Mouse (Mus musculus) testis, postnatal 10 days (tissue): ENCODE data around the gene Igf1.

Experiments
- DNase-seq: peaks from one replicate; pipeline ENCODE4 v3.0.0; 2021; ENCODE audit warnings: low spot score

Gene Igf1

GRCm38 (mm10) chr10:87858013-87858806, at the start of gene Igf1:
Igf1 (plus strand) TSS chr10:87858265.
- no peak for DNase-seq

DNA sequence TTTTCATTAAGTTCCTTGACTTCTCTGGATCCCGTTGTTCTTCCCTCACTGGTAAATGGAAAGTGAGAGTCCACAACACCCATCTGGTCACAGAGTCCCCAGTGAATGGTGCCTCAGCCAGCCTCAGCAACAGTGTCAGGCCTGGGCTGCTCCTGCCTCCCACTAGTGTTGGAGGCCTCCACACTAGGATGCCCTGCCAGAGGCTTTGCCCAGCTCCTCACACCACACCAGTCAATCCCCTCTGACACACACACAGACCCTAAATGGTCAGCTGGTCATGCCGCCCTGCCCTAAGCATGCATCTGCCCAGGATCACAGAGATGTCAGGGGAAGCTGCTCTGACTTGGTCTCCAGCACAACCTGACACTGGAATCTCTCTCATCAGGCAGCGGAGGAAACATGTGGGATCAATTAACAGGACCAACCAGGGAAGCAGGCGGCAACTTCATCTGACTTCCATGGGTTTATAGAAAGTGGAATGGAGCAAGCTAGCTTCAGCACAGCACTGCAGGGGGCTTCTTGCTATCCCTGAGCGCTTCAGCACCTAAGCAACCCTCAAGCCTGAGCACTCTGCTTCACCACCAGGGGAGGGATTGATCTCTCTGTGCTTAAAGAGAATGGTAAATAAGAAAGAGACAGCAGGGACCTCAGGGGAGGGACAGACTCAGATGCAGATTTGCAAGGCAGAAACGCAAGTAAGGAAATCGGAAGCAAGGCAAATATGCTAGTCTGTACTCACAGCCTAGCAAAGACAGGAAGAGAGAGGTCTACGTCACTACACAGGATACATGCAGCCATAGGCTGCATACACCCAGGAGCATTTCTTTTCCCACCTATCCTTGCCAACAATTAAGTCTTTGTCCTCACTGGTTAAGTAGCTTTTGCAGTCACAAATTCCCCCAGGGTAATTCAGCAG, 45.6 kb upstream of the Igf1 start:
- no peak for DNase-seq

DNA sequence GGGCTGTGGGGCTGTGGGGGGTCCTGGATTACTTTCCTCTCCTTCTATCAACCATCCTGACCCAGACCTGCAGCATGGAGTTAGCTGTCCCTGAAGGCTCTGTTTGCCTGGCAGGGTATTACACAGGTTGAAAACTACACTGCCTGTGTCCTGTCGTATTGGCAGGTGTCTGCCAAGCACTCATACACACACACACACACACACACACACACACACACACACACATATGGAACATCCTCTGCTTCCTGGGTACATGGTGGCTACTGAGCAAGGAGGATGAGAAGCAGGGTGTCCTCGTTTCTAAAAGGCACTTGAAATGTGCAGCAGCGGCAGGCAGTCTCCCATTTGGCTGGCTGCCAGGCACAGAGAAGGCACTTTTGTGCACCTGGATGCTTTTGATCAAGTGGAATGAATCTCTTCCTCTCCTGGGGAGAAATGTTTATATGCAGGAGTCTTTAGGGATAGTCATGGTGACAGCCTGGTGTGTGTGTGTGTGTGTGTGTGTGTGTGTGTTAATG, 44.9 kb upstream of the Igf1 start:
- peak; percentile 52 for DNase-seq

GRCm38 (mm10) chr10:87816861-87817260, 41.2 kb upstream of the Igf1 start:
- no peak for DNase-seq

- no peak for DNase-seq
Observed at GRCm38 (mm10) chr10:87817786-87818185, 40.3 kb upstream of the Igf1 start.

DNA sequence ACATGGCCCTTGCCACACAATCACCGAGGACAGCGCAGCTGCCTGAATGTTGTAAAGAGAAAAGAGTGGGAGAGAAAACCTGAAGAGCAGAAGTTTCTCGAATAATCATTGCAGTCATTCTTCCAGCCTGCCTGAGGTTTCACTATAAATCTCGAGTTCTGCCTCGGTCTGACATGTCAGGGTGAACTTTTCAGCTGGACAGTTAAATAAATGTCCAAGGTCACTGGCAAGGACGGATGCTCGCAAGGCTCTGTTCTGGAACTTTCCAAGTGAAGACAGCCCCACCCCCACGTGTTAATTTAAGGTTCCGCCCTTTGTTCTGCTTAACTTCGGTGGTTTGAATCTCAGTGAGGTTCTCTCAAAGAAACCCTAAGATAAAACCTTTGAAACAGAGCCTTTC, 36.2 kb upstream of the Igf1 start:
- DNase-seq: no peak

GRCm38 (mm10) chr10:87830012-87830411, 28.1 kb upstream of the Igf1 start:
- DNase-seq: no peak

DNA sequence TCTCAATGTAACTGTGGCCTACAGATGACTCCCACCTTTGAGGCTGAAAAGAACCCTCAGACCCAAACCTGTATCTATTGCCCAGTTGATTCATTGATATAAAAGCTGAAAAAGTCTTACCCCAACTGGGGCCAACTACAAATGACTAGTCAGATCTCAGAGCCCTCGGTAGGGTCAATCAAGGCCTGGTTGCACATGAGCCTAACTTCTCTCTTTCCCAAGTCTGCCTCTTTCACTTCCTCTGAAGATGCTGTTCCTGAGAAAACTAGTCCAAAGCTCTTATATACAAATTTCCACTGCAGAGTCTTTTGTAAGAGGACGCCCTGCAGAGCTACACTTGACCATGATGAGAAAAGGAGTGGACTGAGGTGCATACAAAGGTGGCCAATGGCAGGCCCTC, 27.4 kb upstream of the Igf1 start:
- DNase-seq: no peak

DNA sequence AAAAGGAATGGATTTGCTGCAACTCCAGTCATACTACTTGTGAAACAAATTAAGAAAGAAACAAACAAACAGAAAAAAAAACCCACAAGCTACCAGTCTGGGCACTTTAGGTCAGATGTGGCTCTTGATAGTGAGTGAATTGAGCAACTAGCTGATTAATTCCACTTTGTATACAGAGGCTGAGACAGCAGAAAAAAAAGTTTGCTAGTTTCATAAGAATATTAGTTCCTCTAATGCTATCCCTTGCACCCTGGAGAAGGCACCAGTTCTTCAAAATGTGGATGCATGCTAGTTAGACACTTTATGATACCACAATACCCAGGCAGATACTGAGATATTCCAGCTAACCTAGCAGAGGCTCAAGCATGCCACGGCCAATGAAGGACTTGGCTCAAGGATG, 26.0 kb upstream of the Igf1 start:
- no peak for DNase-seq

- no peak for DNase-seq
Observed at GRCm38 (mm10) chr10:87839454-87839853, 18.6 kb upstream of the Igf1 start.

DNA sequence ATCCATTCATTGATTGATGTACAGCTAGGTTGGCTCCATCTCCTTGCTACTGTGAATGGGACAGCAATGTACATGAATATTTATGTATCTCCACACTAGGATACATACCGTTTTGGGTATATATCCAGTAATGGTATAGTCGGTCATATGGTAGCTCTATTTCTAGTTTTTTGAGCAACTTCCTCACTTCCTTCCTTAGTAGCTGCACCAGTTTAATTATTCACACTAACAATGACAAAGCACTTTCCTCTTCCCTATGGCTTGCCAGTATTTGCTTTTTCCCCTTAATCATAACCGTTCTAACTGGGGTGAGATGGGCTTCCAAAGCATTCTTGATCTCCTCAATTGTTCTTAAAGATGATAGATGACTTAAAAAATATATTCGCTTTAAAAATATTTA, 15.6 kb upstream of the Igf1 start:
- DNase-seq: no peak

- DNase-seq: no peak
Observed at GRCm38 (mm10) chr10:87844917-87845552, 13.0 kb upstream of the Igf1 start.

DNA sequence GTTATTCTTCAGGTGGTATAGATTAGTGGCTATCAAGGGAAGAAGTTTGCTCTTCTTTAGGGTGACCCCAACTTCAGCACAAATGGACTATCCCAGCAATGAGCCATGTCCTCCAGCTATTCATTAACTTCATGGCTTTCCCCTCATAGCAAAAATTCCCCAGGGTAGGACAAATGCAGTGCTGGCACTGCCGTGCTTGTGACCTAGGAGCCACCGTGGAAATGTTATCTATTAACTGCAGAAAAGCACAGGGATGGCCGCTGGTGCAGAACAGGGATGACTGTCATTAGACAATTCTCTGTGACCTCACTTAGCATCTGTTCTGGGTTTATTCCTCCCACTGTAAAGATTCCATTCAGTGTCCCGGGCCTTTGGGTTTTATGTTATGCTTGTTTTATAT, 10.2 kb upstream of the Igf1 start:
- no peak for DNase-seq

- DNase-seq: no peak
Observed at GRCm38 (mm10) chr10:87848419-87848818, 9.6 kb upstream of the Igf1 start.

- no peak for DNase-seq
Observed at GRCm38 (mm10) chr10:87851492-87851891, 6.6 kb upstream of the Igf1 start.

DNA sequence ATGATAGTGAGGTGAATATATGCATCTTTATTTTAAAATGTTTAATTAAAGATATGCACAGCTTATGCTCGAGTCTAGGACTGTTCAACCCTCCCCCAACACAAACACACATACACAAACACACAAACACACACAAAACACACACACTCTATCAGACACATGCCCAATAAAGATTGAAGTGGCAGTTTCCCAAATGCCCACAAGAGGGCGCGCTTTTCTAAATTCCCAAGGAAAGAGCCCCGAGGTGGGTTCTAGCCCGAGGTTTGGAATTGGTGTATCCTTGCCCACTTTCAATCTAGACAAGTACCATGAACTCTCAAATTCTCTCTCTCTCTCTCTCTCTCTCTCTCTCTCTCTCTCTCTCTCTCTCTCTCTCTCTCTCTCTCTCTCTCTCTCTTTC, 3.7 kb upstream of the Igf1 start:
- peak; percentile 83 for DNase-seq

DNA sequence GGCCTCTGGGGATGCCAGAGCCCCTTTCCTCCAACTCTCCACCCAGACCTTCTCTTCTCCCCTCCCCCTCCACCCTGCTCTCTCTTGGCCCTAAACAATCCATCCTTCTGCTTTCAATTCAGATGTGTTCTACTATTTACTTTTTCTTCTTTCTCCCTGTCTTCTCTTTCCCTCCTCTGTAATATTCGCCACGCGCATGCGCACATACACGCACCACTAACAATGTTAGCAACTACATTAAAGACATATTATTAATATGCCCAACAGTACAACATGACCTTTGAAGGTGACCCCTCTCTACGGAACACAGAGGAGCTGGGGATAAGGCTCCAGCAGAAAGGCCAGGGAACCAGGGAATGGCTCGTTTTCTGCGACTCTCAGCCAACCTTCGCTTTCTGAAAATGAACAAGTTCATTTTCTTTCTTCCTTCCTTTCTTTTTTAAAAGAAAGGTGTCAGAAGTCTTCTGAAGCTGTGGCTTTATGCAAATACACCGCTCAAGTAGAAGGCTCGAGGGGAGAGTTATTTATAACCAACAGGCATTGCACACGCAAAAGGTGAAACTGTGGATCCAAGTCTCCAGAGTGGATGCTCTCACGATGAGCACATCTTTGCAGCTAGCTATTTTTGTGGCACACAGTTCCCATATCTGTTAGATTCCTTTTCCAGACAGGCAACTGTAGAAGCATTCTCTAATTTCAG, 2.5 kb upstream of the Igf1 start:
- DNase-seq: no peak

GRCm38 (mm10) chr10:87857215-87857955, 680 bp upstream of the Igf1 start:
- DNase-seq: no peak

DNA sequence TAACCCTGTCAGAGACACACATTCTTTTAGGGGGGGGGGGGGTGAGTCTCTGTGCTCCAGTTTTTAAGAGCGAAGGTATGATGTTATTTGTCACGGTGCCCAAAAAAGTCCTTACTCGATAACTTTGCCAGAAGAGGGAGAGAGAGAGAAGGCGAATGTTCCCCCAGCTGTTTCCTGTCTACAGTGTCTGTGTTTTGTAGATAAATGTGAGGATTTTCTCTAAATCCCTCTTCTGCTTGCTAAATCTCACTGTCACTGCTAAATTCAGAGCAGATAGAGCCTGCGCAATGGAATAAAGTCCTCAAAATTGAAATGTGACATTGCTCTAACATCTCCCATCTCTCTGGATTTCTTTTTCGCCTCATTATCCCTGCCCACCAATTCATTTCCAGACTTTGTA, 874 bp downstream of the Igf1 start:
- DNase-seq: no peak

GRCm38 (mm10) chr10:87859453-87859852, 1.4 kb downstream of the Igf1 start:
- DNase-seq: no peak
